Mouse (Mus musculus): Measurements from ENCODE around the gene Celsr1. TPM values are rescaled to one million over a fixed set of nuclear protein-coding genes. Genes with fewer than 3 reads are reported as not detected.

The Celsr1 gene
- total RNA-seq, 2 experiments from 2014 or later = 0.30 to 1.3 TPM

DNA sequence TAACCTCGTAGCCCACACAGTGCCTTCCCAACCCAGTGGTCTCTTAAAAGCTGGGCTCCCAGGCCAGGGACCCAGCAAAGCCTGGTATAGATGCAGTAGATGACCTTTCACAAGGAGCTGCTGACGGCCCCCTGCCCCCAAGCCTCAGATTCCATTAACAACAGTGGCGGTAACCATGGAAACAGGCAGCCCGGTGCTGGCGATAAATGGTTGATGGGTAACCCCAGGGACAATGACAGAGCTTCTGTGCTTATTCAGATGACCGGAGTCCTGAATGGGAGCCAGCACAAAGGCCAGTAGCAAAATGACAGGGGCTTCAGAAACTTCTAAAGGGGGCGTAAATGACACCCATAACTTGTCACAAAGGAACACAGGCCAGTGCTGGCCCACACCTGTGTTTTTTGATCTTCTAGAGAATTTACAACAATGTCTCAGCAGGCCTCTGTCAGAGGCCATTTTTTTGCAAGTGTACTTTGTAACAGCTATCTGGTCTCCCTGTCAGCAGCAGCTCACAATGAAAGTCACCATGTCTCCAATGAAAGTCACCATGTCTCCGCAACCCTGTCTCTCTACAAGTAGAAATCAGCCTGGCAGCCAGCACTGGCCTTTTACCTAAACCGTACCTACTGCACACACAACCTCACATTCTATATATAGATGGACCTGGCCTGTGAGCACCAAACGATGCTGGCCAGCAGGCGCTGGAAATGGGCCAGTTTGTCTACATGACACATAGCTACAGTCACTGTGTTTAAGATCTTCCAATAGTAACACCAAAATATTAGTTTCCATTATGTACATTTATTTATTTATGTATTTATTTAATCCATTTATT is 27.7 kb downstream of the Celsr1 start:
- no peak for ATAC-seq (replicated peaks; ENCODE audit: low FRiP score, poor library complexity, severe bottlenecking)

DNA sequence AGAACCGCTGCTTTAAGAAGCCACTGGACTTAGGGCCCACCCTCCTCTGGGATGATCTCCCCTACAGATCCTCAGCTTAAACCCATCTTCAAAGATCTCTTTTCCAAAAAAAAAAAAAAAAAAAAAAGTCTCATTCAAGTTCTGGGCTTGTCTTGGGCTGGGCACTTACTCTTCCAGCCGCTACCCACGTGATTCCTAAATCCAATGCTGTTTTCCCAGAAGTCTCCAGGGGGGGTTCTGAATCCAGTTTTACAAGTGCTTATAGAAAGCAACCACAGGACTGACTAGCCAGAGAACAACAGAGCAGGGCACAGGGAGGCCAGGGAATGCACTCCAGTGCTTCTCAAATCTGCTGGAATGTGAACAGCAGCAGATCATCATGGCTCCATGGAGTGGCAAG is 29.5 kb downstream of the Celsr1 start:
- no peak for ATAC-seq (replicated peaks; ENCODE audit: low FRiP score, poor library complexity, severe bottlenecking)

DNA sequence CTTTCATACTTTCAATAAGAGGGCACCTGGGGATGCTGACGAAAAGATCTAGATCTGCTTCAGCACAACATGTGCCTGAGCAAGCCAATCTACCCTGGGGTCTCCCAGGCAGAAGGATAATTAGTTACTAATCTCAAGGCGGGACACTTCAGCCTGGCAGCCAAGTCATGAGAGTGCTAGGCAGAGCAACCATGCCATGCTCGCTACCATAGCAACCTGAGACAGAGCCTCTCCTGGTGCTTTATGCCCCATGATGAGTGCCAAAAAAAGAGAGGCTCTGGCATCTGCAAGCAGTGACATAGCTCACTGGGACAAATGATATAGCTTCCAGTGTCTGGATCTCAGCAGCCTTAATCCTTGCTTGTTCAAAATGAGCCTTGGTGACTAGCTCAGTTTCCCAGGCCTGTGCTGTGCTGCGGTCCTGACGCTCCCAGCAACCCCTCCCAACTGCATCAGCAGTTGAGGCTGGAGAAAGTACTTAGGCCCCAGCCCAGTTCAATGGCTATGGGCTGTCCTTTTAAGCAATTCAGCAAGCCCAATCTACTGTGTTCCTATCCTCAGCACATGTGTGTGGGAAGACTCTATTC is 32.8 kb downstream of the Celsr1 start:
- no peak for ATAC-seq (replicated peaks; ENCODE audit: low FRiP score, poor library complexity, severe bottlenecking)

DNA sequence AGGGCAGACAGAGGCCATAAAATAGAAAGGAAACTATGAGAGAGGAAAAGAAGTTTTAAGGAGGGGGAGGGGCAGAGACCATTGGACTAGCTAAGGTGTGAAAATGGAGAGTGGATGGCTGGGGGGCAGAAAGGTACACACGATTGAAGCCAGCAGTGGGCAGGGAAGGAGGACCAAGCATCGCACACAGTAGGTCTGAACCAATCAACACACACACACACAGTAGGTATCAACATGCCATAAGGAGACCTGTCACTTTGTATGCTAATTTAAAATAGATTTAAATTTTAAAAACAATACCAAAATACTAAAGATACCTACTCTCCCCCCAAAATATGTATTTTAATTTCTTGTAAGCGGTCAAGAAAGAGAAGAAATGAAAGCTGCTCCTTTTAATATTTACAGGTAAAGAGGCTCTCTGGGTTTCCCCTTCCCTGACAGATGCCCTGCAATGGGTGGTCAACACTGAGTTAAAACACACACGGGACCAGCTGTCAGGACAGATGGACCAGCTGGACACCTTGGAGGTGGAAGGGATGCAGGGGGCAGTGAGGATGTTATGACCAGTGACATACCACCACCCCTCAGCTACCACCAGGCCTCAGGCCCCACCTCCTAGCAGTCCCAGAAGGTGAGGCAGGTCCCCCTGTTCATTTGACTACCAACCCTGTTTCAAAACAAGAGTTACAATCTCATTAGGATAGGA is 34.9 kb downstream of the Celsr1 start:
- no peak for ATAC-seq (replicated peaks; ENCODE audit: low FRiP score, poor library complexity, severe bottlenecking)

DNA sequence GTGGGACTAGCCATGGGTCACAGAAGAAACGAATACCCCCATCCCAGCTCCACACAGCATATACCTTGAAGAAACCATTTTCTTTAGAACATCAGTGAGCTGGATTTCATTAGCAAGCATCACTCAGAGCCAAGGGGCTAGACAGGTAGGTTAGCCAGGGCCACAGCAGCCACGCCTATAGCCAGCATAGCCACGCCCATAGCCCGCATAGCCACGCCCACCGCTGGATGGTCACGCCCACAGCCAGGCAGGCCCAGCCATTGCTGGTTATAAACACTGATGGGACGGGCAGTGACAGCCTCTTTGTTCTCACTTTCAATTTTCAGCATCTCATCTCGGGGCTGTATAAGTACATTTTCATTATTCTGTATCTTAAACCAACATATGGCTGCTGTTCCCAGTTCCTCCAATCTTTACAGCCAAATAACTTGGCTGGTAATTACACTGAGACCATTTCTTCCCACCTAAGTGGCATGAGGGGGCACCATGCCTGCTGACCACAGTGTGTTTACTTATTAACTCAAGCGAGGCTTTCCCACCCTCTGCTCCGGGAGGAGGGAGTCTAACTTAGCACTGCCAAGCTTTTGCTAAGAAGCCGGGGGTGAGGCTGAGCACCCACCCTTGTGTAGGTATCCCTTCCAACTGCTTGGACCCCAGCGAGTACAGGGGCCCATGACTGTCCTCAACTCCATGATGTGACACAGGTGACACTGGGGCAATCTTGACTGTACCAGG is 37.4 kb downstream of the Celsr1 start:
- peak; percentile 86 for ATAC-seq (replicated peaks; ENCODE audit: low FRiP score, poor library complexity, severe bottlenecking)

DNA sequence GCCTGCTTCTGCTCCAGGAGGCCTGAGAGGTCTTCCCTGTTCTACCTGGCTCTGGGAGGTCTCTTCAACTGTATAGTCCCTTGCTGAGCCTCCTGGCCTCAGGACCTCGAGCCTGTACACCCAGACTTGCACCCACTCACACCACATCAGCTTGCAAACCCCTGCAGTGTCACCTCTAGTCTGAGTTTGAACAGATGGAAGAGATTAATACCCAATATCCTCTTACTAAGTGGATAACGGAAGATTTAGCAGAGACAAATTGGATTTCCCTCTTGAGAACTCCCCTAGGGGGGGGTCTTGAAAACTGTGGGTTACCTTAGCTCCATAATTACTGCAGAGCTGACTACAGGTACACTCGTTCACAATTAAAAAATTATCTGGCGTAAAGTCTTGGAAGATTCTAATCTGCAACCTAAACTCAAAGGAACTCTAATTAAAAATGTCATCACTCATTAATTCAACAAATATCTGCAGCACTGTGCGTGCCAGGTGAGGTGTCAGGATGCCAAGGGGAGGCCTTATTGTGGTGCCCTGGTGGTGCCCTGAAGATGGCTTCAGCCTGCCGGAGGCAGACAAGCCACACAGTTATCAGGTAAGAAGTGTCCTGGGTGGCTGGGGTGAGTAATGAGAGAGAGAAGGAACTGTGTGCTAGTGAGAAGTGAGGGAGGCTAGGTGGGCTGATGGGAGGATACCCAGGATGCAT is 38.5 kb downstream of the Celsr1 start:
- ATAC-seq (replicated peaks; ENCODE audit: low FRiP score, poor library complexity, severe bottlenecking) = no peak

DNA sequence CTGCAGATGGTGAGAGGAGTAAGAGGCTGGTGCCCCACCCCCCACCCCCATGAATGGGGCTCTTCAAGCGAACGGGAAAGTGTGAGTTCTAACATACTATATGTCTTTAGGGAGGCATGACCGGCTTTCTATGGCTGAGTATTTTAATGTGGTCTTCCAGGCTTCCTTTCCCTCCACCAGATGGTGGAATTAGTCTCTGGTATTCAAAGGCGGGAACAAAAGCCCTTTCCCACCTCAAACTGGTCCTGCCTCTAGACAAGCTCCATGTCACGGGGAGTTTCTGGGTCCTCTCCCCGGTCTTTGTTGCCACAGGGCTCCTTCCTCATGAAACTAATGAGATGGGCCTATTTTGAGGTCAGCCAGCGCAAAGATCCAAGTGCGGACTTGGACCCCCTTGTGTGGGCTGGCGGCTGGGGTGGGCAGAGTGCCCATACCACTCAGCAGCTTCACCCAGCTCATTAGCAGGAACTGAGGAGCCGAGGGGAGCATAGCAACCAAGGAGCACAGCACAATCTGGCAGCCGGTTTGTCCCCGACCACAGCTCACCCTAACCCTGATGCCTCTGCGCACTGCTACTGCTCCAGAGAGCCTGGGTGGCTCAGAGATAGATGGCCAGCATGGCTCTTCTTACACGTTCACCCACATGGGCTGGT is 39.5 kb downstream of the Celsr1 start:
- ATAC-seq (replicated peaks; ENCODE audit: low FRiP score, poor library complexity, severe bottlenecking) = no peak

DNA sequence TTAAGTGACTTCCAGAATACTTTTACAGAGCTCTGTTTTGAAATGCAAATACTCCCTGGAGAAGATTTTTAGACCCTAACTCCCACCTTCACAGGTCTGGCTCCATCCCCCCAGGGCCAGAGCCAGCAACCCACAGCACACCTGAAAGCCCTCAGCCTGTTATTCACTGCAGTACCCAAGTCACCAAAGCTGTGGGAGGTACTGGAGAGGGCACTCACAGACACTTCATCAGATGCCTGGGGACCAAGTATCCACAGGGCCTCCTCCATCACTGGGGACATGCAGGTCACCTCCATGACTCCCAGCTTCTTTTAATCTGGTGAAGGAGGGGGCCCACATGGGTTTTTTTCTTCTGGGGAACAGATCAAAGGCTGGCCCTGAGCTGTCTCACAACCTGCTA is 40.2 kb downstream of the Celsr1 start:
- ATAC-seq (replicated peaks; ENCODE audit: low FRiP score, poor library complexity, severe bottlenecking) = no peak

DNA sequence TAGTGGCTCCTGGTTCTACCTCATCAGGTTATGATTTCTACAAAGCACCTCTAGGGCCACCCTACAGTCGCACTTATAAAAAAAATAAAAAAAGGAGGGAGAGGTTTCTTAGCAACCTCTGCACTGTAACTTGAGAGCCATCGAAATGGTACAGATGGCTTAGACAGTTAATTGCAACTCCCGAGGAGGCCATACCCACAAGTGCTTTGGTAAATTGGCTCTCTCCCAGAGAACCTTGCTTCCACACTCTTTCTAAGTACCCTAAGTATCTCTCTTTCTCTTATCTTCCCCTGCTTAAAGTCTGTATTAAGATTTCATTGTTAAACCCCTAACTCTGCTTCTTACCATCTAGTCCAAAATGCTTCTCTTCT is 41.5 kb downstream of the Celsr1 start:
- no peak for ATAC-seq (replicated peaks; ENCODE audit: low FRiP score, poor library complexity, severe bottlenecking)

DNA sequence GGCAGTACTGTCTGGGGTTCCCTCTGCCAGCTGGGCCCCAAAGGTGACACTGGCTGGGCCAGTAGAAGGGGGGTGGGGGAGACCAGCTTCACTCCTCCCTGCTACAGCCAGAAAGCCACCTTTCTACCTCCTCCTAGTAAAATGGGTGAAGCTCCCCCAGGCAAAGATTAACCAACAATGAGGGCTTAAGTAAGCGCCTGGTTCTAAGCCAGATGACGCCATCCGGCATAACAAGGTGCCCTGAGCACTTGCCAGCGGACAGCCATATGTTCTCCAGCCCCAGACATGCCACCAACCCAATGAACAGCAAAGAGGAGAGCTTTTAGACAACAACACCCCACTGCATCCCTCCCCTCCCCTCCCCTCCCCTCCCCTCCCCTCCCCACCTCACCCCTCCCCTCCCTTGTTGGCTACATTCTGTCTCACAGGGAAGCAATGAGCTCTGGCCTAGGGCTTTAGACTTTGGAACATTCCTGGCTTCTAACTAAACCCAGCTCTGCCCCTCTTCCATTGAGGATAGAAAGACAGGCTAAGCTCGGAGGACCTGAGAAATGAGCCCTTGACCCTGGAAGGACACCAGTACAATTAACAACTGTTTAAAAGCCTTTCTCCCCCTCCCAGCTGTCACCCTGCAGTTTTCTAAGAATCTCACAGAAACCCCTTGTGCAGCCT is 42.0 kb downstream of the Celsr1 start:
- no peak for ATAC-seq (replicated peaks; ENCODE audit: low FRiP score, poor library complexity, severe bottlenecking)

DNA sequence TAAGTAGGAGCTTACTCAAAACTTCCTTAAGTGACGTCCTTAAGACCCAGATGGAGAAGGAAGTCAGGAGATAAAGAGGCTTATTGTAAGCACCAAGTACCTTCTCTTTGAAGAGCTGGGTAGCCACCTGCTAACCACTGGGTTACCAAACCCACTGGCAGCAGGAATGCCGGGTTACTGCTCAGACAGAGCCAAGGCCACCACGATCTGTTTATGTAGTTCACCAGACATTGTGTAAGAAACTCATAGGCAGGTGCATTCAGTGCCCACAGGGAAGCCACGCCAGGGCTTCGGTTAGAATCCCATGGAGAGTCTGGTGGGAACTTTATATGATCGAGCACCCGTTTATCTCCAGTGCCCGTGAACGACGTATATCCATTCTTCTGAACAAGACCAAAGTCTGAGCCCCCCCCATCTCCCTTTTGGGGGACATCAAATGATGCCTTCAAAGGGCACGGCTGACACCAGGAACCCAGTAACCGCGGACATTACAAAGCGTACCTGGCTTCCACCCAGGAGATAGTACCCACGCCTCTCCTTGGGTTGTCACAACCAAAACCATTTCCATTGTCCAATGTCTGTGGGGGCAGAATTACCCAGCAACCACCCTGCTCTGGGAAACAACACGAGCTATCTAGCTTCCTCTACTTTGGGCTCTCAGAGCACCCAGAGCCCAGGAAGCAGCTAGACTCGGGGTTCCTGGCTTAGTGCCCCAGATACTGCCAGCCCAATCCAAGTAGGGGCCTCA is 42.7 kb downstream of the Celsr1 start:
- no peak for ATAC-seq (replicated peaks; ENCODE audit: low FRiP score, poor library complexity, severe bottlenecking)

DNA sequence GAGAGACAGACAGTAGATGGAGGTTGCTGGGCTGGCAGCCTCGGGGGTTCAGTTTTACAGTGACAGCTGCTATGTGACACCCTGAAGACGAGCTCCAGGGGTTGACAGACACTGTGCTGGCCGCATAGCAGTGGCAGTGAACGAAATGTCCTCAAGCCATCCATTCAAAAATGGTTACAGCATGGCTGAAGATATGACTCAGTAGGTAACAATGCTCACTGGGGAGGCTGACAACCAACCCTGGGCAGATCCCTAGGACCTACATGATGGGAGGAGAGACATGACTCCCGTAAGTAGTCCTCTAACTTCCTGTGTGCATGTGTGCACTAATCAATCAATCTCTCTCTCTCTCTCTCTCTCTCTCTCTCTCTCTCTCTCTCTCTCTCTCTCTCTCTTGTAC is 45.7 kb downstream of the Celsr1 start:
- ATAC-seq (replicated peaks; ENCODE audit: low FRiP score, poor library complexity, severe bottlenecking) = no peak

DNA sequence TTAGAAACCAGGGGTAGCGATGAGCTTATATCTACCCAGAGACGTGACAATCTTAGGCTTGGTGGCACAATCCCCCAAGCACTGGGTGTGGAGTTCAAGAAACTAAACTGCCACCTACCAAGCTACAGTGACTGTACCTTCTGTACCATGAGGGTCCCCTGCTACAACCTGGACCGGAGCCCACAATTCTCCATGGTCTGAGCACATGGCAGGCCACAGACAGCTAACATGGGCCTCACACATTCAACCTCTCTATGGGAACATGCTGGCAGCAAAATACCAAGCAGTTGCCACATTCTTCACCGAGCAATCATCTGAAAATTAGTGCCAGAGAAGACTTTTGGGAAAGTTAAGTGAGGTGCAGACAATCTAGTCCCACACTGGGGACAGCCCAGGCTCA is 47.4 kb downstream of the Celsr1 start:
- no peak for ATAC-seq (replicated peaks; ENCODE audit: low FRiP score, poor library complexity, severe bottlenecking)

DNA sequence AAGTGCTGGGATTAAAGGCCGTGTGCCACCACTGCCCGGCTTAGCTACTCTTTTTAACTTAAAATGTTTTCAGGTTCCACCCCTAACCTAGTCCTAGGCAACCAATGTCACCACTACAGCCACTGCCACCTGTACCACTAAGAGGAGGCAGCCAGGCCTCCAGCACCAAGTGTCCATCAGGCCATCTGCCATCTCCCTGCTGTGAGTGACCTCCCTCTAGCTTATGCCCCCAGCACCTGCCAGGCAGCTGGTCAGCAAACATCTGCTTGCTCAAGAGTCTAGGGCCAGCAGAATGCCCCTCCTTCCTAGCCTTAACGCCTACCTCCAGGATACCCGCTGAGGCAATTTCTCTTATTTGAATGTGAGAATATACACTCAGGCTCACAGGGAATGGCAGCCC is 48.0 kb downstream of the Celsr1 start:
- no peak for ATAC-seq (replicated peaks; ENCODE audit: low FRiP score, poor library complexity, severe bottlenecking)

DNA sequence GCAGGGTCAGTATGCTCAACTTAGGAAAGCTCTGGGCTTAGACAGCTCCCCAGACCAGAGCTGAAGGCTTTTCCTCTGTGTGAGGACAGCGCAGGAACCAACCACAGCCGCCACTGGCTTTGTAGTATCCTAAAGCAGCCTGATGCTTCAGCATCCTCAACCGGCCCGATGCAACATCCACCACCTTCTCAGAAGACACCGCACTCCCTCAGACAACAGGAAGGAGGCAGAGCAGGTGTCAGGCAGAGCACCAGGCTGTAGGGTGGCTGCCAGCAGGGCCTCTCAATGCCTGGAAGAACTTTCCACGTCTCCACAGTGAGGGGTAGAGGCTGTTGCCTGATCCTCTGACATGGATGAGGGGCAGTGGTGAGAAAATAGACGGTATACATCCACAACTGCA is 50.4 kb downstream of the Celsr1 start:
- no peak for ATAC-seq (replicated peaks; ENCODE audit: low FRiP score, poor library complexity, severe bottlenecking)

DNA sequence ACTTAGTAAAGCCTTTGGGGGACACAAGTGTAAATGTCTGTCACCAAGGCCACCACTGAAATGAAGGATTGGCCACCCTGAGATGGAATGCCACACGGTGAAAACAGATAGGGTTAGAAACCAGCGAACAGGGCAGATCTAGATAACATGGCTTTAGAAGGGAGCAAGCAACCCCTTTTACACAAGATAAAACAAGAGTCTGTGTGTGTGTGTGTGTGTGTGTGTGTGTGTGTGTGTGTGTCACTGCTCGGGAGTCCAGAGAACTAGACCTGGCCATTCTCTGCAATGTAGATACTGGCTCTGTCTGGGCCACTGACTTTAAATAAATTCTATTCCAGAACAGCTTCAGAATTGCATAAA is 51.2 kb downstream of the Celsr1 start:
- peak; percentile 62 for ATAC-seq (replicated peaks; ENCODE audit: low FRiP score, poor library complexity, severe bottlenecking)

DNA sequence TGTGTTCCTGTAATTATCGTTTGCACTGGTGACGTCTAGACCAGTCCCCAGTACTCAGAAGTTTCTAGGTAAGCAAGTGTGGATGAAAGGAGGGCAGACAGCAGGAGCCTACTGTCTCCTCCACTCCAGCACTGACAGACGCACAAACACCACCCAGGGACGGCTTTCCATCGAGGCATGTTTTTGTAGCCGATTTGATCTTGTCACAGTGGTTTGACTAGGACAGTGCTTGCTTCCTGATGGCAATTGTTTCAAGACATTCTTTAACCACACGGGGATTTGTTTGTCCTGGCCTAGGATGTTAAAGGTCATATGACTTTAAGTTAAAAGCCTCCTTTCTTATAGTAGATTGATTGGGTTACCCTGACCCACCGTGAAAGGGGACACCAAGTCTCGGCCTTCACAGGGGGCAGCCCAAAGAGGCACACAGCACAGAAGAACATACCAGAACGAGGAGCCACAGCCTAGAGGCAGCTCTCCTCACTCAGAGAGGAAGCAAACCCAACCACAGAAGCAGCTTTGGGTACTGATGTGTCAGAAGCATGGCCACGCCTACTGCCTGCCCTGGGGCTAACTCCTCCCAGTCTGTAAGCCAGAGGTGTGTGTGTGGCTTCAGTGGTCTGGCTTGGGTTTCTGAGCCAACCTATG is 51.7 kb downstream of the Celsr1 start:
- ATAC-seq (replicated peaks; ENCODE audit: low FRiP score, poor library complexity, severe bottlenecking) = peak; percentile 91

DNA sequence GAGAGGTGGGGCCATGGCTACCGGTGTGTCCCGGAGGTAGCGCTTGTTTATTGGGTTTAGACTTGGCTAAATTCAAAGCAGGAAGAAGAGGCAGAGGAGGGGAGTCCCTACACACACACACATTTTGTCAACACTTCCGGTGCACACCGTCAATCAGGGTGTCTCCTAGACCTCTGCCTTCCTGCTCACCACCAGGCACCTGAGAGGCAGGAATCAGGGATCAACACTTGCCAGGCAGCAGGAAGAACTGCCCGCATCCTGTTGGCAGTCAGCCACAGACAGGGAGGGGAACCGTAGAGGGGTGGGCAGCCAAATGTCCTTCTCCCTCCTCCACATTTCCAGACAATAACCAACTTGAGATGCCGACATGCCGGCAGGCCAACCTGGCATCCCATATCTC is 56.5 kb downstream of the Celsr1 start:
- no peak for ATAC-seq (replicated peaks; ENCODE audit: low FRiP score, poor library complexity, severe bottlenecking)

All from erythroid progenitor cell, adult 5-6 weeks (primary cell).